Mouse (Mus musculus) embryo, embryonic 11 days (tissue): ENCODE measurements around the gene Ccnyl1.
"Not testable (repeated sequence)": the region's sequence is repeated elsewhere in the genome, so short reads cannot be mapped to it uniquely, and the experiment has no call there.

Experiments
- DNase-seq: peaks from one replicate; pipeline ENCODE4 v3.0.0-alpha.2; 2015

The Ccnyl1 gene

DNA sequence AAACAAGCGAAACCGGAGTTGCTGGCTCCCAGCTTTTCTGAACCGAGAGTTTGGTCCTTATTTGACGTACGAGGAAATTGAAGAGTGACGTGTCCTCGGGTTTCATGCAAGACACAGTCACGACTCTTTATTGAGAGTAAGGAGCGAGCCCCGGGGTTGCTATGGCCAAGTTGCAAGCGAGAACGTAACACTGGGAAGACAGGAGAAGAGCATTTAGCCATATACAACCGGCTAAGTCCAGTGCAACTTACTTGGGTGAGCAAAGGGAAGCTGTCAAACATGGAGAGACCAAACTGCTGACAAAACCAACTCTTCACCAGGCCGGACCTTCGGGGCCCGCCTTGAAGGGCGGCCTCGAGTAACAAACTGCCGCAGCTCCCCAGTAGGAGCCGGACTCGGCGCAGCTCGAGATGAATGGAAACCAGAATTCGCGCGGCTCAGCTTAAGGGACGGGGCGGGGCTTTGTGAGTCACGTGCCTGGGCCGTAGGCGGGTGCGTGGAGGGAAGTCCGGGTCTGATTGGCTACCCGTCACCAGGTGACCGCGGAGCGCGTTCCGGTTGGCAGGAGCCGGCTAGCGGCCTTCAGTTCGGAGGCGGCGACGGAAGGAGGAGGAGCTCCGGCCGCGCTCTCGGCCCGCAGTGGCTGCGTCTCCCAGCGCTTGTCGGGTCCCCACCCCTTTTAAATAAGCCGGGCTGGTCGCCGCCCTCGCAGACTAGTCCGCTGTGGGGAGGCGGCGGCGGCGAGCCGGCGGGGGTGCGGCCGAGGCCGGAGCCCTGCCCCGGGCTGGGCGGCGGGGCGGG, at the start of gene Ccnyl1:
TSS of gene Ccnyl1 (plus strand) at position 243 of the 801 bp plus-strand sequence.
- peak; percentile 100 for DNase-seq

DNA sequence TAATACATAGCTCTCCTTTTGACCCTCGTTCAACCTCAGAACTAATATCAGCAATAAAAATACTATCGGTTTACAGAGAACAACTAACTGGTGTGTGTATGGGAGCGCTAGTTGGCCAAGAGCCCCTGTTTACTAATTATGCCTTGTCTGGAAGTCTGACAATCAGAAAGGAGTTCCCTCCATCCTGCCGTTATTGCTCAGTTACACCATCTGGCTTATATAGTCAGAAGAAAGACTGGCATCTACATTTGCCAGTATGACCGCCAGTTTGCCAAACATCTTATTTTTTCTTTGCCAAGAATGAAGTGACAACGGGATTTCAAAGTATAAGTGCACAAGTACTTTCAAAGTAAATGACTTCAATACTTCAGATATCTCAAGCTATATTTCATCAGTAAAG, 49.2 kb upstream of the Ccnyl1 start:
- DNase-seq = no peak

DNA sequence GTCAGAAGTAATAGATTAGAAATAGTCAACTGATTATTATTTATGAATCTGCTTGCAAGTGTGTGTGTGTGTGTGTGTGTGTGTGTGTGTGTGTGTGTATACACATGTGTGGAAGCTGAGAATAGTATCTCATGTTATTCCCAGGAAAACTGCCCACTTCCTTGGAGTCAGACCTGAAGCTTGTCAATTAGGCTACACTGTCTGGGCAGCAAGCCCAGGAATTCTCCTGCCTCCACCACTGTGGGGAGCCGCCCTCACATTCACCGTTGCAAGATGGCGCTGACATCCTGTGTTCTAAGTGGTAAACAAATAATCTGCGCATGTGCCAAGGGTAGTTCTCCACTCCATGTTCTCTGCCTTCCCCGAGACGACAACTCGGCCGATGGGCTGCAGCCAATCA, 47.7 kb upstream of the Ccnyl1 start:
- DNase-seq = not testable (repeated sequence)

DNA sequence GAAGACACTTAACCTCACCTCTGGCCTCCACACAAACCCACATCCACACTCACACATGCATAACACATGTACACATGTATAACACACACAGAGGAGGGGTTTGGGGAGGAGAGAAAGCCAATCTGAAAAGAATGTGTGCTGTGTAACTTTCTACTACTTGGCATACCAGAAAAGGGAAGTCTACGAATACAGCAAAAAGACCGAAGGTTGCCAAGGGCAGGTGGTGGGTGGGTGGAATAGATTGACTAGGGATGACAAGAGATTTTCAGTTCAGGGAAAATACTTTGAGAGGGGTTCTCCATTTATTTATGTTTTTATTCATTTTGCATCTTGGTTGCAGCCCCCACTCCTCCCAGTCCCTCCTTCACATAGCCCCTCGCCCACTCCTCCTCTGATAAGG, 45.7 kb upstream of the Ccnyl1 start:
- DNase-seq = no peak

- DNase-seq = no peak
These were observed 40.7 kb upstream of the Ccnyl1 start for GRCm38 (mm10) chr1:64649362-64650124.

DNA sequence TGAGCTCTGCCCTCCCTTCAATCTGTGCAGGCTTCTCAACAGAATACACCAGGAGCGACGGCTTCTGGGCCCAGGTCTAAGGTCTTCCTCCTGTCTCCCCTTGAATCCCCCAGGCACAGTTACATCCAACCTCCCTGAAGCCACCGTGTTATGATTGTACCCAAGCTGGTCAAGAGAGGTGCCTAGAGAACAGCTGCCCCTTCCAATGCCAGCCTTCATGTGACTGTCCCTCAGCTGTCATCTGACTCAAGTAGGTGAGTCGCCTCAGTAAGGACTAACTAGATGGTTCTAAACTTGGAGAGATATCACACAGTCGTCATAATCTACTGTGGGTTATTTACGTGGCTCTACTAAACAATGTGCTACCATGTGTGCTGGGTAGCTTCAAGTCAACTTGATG, 36.6 kb upstream of the Ccnyl1 start:
- DNase-seq = no peak

DNA sequence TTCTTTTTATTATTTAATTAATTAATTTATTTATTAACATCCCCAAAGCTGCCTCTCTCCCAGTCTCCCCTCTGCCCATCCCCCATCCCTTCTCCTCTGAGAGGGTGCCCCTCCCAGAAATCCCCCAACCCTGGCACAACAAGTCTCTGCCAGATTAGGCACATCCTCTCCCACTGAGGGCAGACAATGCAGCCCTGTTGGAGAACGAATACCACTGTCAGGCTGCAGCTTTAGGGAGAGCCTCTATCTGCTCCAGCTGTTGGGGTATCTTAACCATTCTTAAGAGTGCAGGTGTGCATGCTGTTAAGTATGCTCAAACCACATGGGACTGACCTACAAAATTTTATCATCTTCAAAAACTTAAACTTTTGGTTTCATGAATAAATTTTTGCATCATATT, 34.8 kb upstream of the Ccnyl1 start:
- DNase-seq = no peak

DNA sequence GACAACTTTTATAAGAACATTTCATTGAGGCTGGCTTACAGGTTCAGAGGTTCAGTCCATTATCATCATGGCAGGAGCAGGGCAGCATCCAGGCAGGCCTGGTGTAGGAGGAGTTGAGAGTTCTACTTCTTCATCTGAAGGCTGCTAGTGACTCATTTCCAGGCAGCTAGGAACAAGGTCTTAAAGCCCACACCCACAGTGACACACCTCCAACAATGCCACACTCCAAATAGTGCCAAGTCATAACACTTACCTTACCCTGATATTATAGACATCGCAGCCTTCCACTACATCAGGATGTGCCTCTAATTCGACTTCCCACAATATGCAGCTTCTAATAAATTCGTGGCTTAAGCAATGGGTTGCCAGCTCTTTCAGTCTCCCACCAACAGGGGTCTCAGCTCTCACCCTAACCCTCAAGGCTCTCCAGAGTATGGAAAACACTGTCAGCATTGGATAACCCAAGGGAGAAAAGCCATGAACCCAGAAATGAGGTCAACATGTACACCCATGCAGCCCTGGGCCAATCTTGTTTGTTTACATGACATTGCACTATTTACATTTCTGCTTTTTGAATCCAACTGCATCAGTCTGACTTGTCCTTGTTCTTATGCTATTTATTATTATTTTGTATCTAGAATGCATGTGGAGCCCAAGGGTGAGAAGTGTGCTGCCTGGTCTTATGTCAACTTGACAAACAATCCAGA, 33.7 kb upstream of the Ccnyl1 start:
- DNase-seq = no peak

DNA sequence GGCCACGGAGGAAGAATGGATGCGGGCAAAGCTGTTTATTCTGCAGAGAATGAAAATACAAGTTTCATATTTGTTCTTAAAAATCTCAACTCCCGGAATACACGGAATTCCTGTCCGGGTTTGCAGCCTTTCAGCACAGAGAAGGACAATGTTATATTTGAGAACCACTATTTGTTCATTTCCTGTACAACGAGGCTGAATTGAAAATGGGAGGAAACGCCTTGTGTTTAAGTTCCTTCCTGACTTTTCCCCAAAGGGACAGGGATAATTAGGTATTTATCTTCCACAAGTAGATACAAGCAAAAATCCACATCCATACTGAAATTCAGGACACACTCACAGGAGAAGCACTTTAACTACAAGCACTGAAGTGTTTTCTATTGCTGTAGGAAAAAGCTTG, 31.4 kb upstream of the Ccnyl1 start:
- no peak for DNase-seq

DNA sequence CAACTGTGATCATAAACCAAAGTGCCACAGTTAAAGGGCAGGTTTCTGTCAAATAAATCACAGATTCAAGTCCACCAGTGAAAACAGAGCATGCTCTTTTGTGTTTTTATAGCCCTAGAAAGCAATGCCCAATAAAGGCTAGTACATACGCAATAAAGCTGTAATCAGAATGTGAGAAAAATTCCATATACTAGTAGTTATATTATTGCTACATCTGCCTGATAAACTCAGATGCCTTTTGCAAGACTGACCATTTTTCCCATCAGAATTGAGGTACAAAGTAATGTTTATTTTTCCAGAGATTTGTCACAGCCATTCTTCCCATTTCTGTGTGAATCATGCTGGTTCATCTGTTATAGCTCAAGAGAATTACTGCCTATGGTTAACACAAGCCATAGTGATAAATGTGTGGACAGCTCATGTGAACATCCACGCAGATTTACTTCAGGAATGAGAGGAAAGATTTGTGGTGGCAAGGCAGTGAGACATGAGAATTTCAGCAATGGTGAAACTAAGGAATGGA, 23.1 kb upstream of the Ccnyl1 start:
- DNase-seq = no peak

- DNase-seq = peak; percentile 10
These were observed 20.8 kb upstream of the Ccnyl1 start for GRCm38 (mm10) chr1:64669451-64669850.

GRCm38 (mm10) chr1:64673931-64674330, 16.3 kb upstream of the Ccnyl1 start:
- DNase-seq = no peak

GRCm38 (mm10) chr1:64676060-64676839, 14.0 kb upstream of the Ccnyl1 start:
- DNase-seq = peak; percentile 33

DNA sequence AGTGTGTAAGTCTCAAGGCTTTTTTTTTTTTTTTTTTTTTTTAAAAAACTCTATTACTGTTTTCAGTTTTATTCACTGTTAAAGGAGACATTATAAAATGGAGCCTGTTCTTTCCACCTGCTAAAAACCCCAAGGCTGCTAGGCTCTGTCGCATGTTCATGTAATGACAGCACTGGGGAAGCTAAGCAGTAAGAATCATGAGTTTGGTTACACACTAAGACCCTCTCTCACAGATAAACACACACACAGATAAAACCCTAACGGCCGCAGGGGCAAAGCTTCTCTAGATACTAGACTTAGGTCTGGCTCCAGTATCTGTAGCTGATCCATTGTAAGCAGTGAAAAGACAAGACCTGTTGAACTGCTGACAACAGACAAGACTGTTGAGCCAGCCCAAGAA, 8.8 kb upstream of the Ccnyl1 start:
- DNase-seq = no peak

- DNase-seq = no peak
These were observed 7.2 kb upstream of the Ccnyl1 start for GRCm38 (mm10) chr1:64683039-64683438.

DNA sequence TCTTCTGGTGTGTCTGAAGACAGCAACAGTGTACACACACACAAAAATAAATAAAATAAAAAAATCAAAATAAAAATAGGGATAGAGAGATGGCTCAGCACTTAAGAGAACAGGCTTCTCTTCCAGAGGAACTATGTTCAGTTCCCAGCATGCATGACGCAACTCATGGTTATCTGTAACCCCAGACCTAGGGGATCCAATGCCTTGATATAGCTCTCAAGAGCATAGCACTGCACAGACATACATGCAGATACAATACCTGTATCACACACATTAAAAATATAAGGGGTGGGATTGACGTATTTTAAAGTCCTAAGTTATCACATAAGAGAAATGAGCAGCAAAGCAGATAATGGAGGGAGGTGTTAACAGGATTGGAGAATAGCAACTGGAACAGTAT, 5.8 kb upstream of the Ccnyl1 start:
- DNase-seq = no peak

DNA sequence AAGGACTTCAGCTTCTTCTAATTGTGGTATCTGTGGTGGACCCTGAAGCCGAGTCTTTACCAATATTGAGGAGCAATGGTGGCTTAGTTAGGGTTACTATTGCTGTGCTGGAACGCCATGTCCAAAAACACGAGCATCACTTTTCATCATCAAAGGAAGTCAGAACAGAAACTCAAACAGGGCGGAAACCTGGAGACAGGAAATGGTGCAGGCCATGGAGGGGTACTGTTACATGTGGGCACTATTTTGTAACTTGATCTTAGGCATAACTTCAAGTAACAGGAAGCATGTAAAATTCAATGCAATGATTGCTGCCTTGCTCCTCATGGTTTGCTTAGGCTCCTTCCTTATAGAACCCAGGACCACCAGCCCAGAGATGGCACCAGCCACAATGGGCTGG, 2.2 kb upstream of the Ccnyl1 start:
- DNase-seq = no peak

- DNase-seq = peak; percentile 7
These were observed 568 bp upstream of the Ccnyl1 start for GRCm38 (mm10) chr1:64689561-64690212.

DNA sequence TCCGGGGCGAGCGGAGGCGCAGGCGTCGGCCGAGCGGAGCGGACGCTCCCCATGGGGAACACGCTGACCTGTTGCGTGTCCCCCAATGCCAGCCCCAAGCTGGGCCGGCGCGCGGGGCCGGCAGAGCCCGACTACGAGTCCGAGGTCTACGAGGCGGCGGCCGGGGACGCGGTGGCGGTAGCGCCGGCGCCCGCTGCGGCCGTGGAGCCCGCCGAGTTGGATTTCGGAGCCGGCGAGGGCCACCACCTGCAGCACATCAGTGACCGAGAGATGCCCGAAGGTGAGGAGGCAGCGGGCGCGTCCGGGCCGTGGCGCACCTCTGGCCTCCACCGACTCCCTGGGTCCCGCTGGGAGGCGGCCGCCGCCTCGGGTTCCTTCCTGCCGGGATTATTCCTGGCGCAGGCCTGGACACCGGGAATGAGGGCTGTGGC, 881 bp downstream of the Ccnyl1 start:
- DNase-seq = peak; percentile 59

GRCm38 (mm10) chr1:64691581-64691980, 1.3 kb downstream of the Ccnyl1 start:
- no peak for DNase-seq

- no peak for DNase-seq
These were observed 4.9 kb downstream of the Ccnyl1 start for GRCm38 (mm10) chr1:64695156-64695555.

GRCm38 (mm10) chr1:64701780-64702179, 11.5 kb downstream of the Ccnyl1 start:
- DNase-seq = no peak
